Mouse (Mus musculus) ES-E14 (cell line): ENCODE data around the gene Umodl1.

ENCODE experiments used
- CHD2 ChIP-seq: IDR thresholded peaks from 2 replicates; pipeline ENCODE4 v1.6.1; 2014; ENCODE audit warnings: mild to moderate bottlenecking, low read depth, low read length, inconsistent platforms
- HCFC1 ChIP-seq: IDR thresholded peaks from 2 replicates; pipeline ENCODE4 v1.6.1; 2012; ENCODE audit warnings: low read length, inconsistent platforms, borderline replicate concordance; ENCODE audit not compliant: insufficient read depth
- MAFK ChIP-seq: IDR thresholded peaks from 2 replicates; pipeline ENCODE4 v1.6.1; 2014; ENCODE audit warnings: mild to moderate bottlenecking, low read depth, low read length, inconsistent platforms; ENCODE audit not compliant: insufficient read depth
- ZC3H11A ChIP-seq: IDR thresholded peaks from 2 replicates; pipeline ENCODE4 v1.6.1; 2012; ENCODE audit warnings: low read depth, mild to moderate bottlenecking, inconsistent platforms, low read length, borderline replicate concordance
- ZNF384 ChIP-seq: IDR thresholded peaks from 2 replicates; pipeline ENCODE4 v1.6.1; 2012; ENCODE audit warnings: low read depth, low read length, inconsistent platforms

DNA sequence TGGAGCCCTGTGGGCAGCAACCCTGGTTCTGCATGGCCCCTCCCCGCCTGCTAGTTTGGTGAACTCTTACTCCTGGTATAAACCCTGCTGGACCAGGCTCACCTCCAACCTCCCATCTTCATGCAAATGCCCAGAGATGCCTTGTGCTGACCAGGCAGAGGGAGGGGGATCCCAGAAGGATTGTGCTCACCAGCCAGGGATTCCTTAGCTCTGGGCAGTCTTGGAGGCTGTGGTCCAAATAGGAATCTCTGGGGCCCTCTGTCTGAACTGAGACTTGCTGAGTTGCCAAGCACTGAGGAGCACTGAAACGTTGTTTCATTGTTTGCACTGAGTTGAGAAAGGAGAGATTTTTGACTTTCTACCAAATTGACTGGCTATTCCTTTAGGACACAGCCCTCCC lies 8.4 kb downstream of the Umodl1 start:
- TF ChIP-seq MAFK (no peak), CHD2 (no peak), ZC3H11A (no peak), ZNF384 (no peak), HCFC1 (no peak)
